Comparison of ENCODE assay signal across 8 mouse cellular contexts in genomic region chr17:57275997-57276351, GRCm38 (mm10). TPM values are rescaled to one million over a fixed set of nuclear protein-coding genes. Genes with fewer than 3 reads are reported as not detected.
A peak's percentile ranks its signal among the peaks of the same experiment; 100 is the strongest.
DNase-seq lines count a peak whose midpoint lies in the region; ATAC-seq and TF ChIP-seq lines count a peak whose summit lies in the region.

No protein-coding gene starts in this region.

- H3K27ac ChIP-seq in embryonic facial prominence, embryonic 15.5 days (replicated peaks) = peak overlapping the region; percentile 48
- H3K27ac ChIP-seq in intestine, embryonic 16.5 days (ENCODE audit: low read length) = no peak overlapping the region

- no peaks in the 10 kb centered on the region for H3K36me3 ChIP-seq in embryonic facial prominence, embryonic 15.5 days
- H3K36me3 ChIP-seq in intestine, embryonic 16.5 days (ENCODE audit: control insufficient read depth, insufficient read depth, low read length) = no peaks in the 10 kb centered on the region
- H3K36me3 ChIP-seq in myocyte (ENCODE audit: control insufficient read depth, insufficient read depth) = no peaks in the 10 kb centered on the region

- H3K9ac ChIP-seq in embryonic facial prominence, embryonic 15.5 days = no peak overlapping the region
- peak overlapping the region; percentile 48 for H3K9ac ChIP-seq in intestine, embryonic 16.5 days (ENCODE audit: low read depth, low read length)

- H3K4me2 ChIP-seq in embryonic facial prominence, embryonic 15.5 days (replicated peaks) = peak overlapping the region; percentile 84
- peak overlapping the region; percentile 69 for H3K4me2 ChIP-seq in intestine, embryonic 16.5 days (ENCODE audit: low read depth, low read length)
- peak overlapping the region; percentile 83 for H3K4me2 ChIP-seq in myocyte (ENCODE audit: low read depth)

- peak overlapping the region; percentile 59 for H3K4me3 ChIP-seq in embryonic facial prominence, embryonic 15.5 days (replicated peaks)
- H3K4me3 ChIP-seq in intestine, embryonic 16.5 days (ENCODE audit: low read length) = peak overlapping the region; percentile 63
- peak overlapping the region; percentile 54 for H3K4me3 ChIP-seq in myocyte

- H3K79me2 ChIP-seq in myocyte (ENCODE audit: control insufficient read depth, insufficient read depth) = no peaks in the 10 kb centered on the region

- 0 out of 2 replicates have a peak, but pooled peaks cover 4% of the 10 kb centered on the region for H3K27me3 ChIP-seq in embryonic facial prominence, embryonic 15.5 days
- no peaks in the 10 kb centered on the region for H3K27me3 ChIP-seq in intestine, embryonic 16.5 days (replicated peaks; ENCODE audit: control insufficient read depth, insufficient read depth, low read length)
- peaks cover 27% of the 10 kb centered on the region for H3K27me3 ChIP-seq in myocyte (ENCODE audit: control insufficient read depth, insufficient read depth, insufficient read length)

- H3ac ChIP-seq in myocyte (ENCODE audit: control insufficient read depth, insufficient read length) = no peak overlapping the region

- TF ChIP-seq POLR2A in myocyte (IDR thresholded peaks at IDR 0.05; ENCODE audit: insufficient read length, low read depth) = no peak

- peak; percentile 63 for DNase-seq in cerebellum, adult 9-11 months
- DNase-seq in 3134 (ENCODE audit: extremely low read depth, insufficient read length, low spot score) = peak; percentile 64
- no peak for DNase-seq in spleen, postnatal 4 days (ENCODE audit: low spot score in 2 of 2)
- DNase-seq in spleen, postnatal 10 days (ENCODE audit: low spot score in 2 of 2) = no peak

- H3K4me1 ChIP-seq in embryonic facial prominence, embryonic 15.5 days = peaks cover 30% of the 10 kb centered on the region
- peaks cover 5% of the 10 kb centered on the region for H3K4me1 ChIP-seq in intestine, embryonic 16.5 days (ENCODE audit: control insufficient read depth, insufficient read depth, low read length)

- no peaks in the 10 kb centered on the region for H3K9me3 ChIP-seq in embryonic facial prominence, embryonic 15.5 days (replicated peaks)
- no peaks in the 10 kb centered on the region for H3K9me3 ChIP-seq in intestine, embryonic 16.5 days (ENCODE audit: control insufficient read depth, low read length)

- WGBS in embryonic facial prominence, embryonic 15.5 days = 3% methylated on average over 13 of the region's 13 CpGs
- WGBS in intestine, embryonic 16.5 days = 2% methylated on average over 13 of the region's 13 CpGs

- ATAC-seq in cerebellum, adult (ENCODE audit: insufficient number of reproducible peaks, low FRiP score, low TSS enrichment) = no peak
- no peak for ATAC-seq in embryonic facial prominence, embryonic 15.5 days (ENCODE audit: insufficient number of reproducible peaks, low FRiP score, low TSS enrichment, low read depth)
- peak; percentile 43 for ATAC-seq in intestine, embryonic 16.5 days

TF ChIP-seq in myocyte, 11 proteins besides CTCF, POLR2A, EP300 and RAD21:
- no peak for TF ChIP-seq POLR2AphosphoS2 (IDR thresholded peaks at IDR 0.05; ENCODE audit: insufficient read length, low read depth)
- no peak for TF ChIP-seq TCF12 (IDR thresholded peaks at IDR 0.05; ENCODE audit: insufficient read depth, poor library complexity, severe bottlenecking)
- no peak for TF ChIP-seq MAX (IDR thresholded peaks at IDR 0.05; ENCODE audit: low read depth)
- no peak for TF ChIP-seq MYOD1 (IDR thresholded peaks at IDR 0.05; ENCODE audit: control insufficient read depth in 1 of 3, insufficient read length in 2 of 3, low read depth in 2 of 3)
- TF ChIP-seq REST (IDR thresholded peaks at IDR 0.05; ENCODE audit: insufficient read depth, insufficient read length) = no peak
- TF ChIP-seq E2F4 (IDR thresholded peaks at IDR 0.05; ENCODE audit: insufficient read depth) = no peak
- no peak for TF ChIP-seq USF1 (IDR thresholded peaks at IDR 0.05; ENCODE audit: low read depth)
- no peak for TF ChIP-seq CEBPB (IDR thresholded peaks at IDR 0.05; ENCODE audit: insufficient read depth, poor library complexity, severe bottlenecking)
- TF ChIP-seq MYOG (IDR thresholded peaks at IDR 0.05; ENCODE audit: control insufficient read depth in 1 of 3, insufficient read depth in 1 of 3, insufficient read length in 2 of 3, low read depth in 2 of 3) = no peak
- no peak for TF ChIP-seq SRF (IDR thresholded peaks at IDR 0.05; ENCODE audit: control insufficient read depth, insufficient read length, low read depth)
- TF ChIP-seq TCF3 (IDR thresholded peaks at IDR 0.05; ENCODE audit: insufficient read length, low read depth) = no peak
TF ChIP-seq in myocyte: peak in this region for 0.

RNA-seq across cellular contexts. Expression of gene Vav1, which starts 2.9 kb away (rescaled TPM):
- 4.3 and 4.4 TPM in 2 replicates for polyA plus RNA-seq in embryonic facial prominence, embryonic 15.5 days (2015; fragmentation: Nextera tagmentation; extraction: Ambion mirVana)
- 2.4 and 2.8 TPM in 2 replicates for polyA plus RNA-seq in intestine, embryonic 16.5 days (2015; fragmentation: Nextera tagmentation; extraction: Ambion mirVana)
- polyA plus RNA-seq in myocyte (2012; fragmentation: generic; extraction: Trizol) = not detected

RNA-seq across cellular contexts. Expression of gene Trip10, which starts 26.7 kb away (rescaled TPM):
- polyA plus RNA-seq in embryonic facial prominence, embryonic 15.5 days (2015; fragmentation: Nextera tagmentation; extraction: Ambion mirVana) = 36.8 and 41.7 TPM in 2 replicates
- polyA plus RNA-seq in intestine, embryonic 16.5 days (2015; fragmentation: Nextera tagmentation; extraction: Ambion mirVana) = 46.9 and 47.4 TPM in 2 replicates
- polyA plus RNA-seq in myocyte (2012; fragmentation: generic; extraction: Trizol) = 39.2 TPM

RNA-seq across cellular contexts. Expression of gene Gpr108, which starts 27.7 kb away (rescaled TPM):
- polyA plus RNA-seq in embryonic facial prominence, embryonic 15.5 days (2015; fragmentation: Nextera tagmentation; extraction: Ambion mirVana) = 39.4 and 41.7 TPM in 2 replicates
- 34.9 and 37.0 TPM in 2 replicates for polyA plus RNA-seq in intestine, embryonic 16.5 days (2015; fragmentation: Nextera tagmentation; extraction: Ambion mirVana)
- polyA plus RNA-seq in myocyte (2012; fragmentation: generic; extraction: Trizol) = 53.9 TPM

RNA-seq across cellular contexts. Expression of gene C3, which starts 48.0 kb away (rescaled TPM):
- 1.0 and 1.8 TPM in 2 replicates for polyA plus RNA-seq in embryonic facial prominence, embryonic 15.5 days (2015; fragmentation: Nextera tagmentation; extraction: Ambion mirVana)
- 5.0 and 8.2 TPM in 2 replicates for polyA plus RNA-seq in intestine, embryonic 16.5 days (2015; fragmentation: Nextera tagmentation; extraction: Ambion mirVana)
- polyA plus RNA-seq in myocyte (2012; fragmentation: generic; extraction: Trizol) = 0.12 TPM

Comparison
In these comparisons a context has a peak if more than half of its experiments do, and no peak if none do; other contexts are left out.
1. DNase-seq: peak in cerebellum, adult 9-11 months (single experiment) and 3134 (single experiment); none in spleen, postnatal 4 days (0 of 2) and spleen, postnatal 10 days (0 of 2).
2. Peak in every context shown above with its lines, with median percentiles within 50 percentile points of each other: H3K4me2 ChIP-seq and H3K4me3 ChIP-seq.